Mouse (Mus musculus): Measurements from ENCODE around the gene Tbx10.

Tbx10 gene

DNA sequence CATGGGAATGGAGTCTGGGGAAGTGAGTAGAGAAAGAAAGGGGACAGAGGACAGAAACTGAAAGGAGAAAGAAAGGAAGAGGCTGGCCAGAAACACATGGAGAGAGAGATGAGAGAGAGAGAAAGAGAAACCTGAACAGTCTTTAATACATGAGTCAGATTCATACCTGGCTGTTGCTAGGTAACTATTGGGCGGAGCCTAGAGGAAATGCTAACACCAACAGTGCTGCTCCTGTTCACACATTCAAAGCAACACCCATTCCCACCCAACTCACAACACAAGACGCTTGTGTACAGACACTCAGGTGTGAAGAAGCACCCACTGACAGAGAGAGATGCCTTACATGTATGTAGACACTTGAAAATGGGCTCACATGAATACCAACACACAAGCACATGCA, 16.7 kb upstream of the Tbx10 start:
- DNase-seq (ENCODE audit: low read depth) = no peak

DNA sequence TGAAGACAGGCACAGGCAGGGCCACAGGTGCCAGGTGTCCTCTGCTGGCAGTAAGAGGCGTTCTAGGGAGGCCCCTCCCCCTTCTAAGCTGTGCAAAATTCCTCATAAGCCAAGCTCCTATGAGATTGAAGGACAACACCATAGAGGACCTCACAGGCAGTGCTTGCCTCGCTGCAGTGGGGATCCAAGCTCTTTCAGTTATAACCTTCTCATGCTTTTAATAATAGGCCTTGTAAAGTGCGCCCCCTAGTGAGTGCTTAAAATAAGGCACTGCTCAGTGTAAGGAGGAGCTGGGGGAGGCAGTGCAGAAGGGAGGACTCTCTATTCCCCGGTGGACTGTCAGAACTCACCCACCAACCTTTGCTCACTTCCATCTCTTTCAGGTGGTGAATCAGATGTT, 12.2 kb upstream of the Tbx10 start:
- peak; percentile 33 for DNase-seq (ENCODE audit: low read depth)

DNA sequence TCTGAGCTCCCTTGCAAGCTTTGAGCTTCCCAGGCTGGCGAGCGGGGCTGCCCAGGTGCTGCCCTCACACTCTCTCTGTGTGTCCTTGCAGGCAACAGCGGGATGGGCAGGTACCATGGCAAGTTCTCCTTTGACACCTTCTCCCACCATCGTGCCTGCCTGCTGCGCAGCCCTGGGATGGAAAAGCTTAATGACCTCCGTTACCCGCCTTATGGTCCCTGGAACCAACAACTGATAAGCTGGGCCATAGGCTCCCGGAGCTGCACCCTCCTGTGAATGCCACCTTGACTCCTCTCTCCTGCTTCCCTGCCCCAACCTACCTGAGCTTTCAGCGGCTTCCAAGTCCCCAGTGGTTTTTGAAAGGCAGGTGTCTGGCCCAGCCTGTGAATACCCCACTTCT, 11.6 kb upstream of the Tbx10 start:
- DNase-seq (ENCODE audit: low read depth) = no peak

DNA sequence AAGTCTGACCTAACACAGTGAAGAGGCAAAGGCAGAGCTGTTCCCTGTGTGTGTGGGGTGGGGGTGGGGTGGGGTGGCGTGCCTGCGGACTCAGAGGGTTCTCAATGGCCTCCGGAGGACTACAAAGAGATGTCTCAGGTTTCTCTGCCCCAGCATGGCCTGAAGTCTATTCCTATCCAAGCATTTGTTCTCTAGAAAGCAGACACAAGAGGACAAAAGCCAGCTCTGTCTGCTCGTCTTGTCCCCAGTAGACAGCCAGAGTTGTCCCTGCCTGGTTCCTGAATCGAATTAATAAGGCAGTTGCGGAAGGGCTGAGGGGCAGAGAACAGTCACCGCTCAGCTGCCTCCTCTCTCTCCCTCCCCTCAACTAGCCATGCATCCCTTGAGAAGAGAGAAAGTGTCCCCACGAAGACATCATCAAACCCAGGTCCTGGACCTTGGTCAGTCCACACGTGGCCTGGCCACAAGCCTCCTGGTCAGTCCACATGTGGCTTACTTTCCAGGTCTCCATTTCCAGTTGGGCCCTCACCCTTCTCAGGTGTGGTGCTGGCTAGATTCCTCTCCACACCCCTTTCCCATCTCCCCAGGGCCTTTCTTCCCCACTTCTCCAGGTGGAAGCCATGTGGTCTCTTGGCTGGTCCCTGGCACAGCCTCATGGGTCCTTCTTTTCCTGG, 8.9 kb upstream of the Tbx10 start:
- no peak for DNase-seq (ENCODE audit: low read depth)

DNA sequence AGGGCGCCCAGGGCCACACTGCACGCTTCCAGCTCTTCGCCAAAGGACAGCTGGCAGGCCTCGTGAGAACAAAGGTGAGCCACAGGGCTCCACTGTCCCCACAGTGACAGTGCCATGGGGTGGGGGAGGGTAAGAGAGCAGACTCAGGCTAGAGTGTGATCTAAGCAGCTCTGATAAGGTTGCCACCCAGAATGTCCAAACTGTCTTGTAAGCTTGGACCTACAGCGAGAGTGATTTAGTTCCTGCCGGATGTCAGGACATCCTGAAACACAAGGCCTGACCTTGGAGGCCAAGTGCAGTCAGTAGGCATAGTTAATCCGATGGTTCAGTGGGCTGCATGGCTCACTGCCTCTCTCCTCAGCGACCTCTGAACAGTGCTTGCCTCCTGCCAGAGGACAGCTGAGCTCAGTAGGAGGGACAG, 7.3 kb upstream of the Tbx10 start:
- no peak for DNase-seq (ENCODE audit: low read depth)

DNA sequence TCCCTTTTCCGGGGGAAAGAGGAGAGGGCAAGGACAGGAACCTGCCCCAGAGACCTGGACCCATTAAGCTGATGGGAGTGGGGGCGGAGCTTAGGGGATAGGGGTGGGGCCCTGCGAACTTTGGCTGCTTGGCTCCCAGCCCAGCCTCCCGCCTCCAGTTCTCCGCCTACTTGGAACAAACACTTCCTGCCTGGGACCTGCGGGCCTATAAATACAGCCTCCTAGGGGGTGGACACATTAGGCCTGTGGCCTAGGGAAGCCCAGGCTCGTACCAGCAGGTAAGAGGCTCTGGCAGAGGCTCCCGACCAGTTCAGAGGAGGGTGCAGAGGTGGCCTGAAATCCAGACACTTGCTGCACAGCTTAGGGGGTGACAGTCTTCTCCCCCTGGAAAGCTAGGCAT, 6.2 kb upstream of the Tbx10 start, which contains the start of gene Acy3:
TSS of gene Acy3 (plus strand) at position 237 of the 400 bp plus-strand sequence.
- no peak for DNase-seq (ENCODE audit: low read depth)

DNA sequence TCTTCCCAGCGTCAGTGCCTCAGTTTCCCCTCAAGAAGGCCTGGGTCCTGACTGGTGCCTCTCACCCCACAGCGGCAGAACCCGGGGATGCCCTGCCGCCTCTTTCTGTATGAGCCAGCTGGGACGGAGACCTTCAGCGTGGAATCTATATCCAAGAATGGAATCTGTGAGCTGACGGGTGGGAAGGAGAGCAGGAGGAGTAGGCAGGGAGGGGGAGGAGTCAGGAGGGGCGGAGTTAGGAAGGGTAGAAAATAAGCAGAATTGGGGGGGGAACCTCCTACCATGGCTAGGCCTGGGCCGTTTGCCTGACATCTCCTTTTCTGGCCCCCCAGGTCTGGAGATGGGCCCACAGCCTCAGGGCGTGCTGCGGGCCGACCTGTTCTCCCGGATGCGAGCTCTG, 4.5 kb upstream of the Tbx10 start:
- DNase-seq (ENCODE audit: low read depth) = no peak

DNA sequence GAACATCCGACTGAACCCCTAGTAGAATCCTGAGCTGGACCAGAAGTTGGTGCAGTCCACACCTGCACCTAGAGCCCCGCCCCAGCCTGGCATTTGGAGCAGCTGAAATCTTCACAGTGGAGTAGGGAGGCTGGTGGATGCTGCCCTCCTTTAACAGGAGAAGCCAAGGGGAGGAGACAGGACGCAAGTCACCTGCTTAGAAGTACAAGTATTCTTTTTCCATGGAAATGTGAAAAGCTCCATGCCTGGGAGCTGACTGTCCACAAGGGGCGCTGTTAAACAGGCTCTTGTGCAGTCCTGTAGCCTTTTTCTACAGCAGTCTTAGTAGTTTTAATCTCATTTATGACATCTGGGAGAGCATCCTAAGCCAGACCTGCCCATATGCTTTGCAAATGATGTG, 3.8 kb upstream of the Tbx10 start:
- DNase-seq (ENCODE audit: low read depth) = no peak

DNA sequence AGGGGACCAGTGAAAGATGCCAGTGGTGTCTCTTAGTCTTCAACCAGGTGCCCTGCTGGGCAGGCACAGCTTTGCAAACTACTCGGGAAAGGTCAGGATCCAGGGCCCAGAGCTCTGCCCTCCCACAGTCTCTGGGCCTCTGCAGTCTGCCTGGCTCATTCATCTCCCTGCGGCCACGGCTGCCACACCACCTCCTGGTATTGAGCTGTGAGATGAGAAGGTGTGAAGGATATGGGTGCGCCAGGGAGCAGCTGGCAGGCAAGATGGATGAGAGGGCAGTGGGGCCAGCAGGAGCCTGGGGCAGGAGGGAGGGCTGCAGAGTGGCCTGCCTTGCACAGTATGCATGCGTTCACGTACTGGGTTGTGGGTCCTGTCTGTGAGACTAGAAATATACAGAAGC, 1.7 kb upstream of the Tbx10 start:
- DNase-seq (ENCODE audit: low read depth) = no peak

DNA sequence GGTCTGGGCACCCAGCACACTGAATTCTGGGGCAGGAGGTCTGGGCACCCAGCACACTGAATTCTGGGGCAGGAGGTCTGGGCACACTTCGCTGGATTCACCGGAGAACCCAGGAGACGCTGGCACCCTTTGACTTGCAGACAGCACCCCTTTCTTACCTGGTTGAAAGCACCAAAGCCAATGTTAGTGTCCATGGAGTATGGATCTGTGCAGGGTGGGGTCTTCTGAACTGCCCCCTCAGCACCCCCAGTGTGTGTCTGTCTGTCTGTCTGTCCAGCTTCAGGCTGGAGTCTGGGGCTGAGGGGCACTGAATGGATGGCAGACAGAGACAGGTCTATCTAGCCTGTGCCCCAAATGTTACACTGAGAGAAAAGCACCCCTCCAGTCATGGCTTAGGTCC, 990 bp upstream of the Tbx10 start:
- no peak for DNase-seq (ENCODE audit: low read depth)

DNA sequence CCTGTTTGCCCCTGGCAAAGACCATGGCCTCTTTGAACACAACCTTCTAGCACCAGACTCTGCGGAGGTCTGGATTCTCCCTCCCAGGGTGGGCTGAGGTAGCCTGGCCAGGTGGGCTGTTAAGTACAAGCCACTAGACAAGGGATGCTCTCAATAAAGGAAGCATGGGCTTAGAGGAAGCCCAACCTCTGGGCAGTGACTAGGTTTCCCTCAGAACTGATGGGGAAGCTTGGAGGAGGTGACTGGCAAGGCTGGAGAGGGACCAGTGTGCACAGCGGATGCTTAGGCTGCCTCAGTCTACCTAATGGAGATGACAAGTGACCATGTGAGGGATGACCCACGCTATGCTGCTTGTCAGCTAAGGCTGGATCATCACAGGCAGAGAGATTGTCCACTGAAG, 586 bp upstream of the Tbx10 start:
- DNase-seq (ENCODE audit: low read depth) = no peak

DNA sequence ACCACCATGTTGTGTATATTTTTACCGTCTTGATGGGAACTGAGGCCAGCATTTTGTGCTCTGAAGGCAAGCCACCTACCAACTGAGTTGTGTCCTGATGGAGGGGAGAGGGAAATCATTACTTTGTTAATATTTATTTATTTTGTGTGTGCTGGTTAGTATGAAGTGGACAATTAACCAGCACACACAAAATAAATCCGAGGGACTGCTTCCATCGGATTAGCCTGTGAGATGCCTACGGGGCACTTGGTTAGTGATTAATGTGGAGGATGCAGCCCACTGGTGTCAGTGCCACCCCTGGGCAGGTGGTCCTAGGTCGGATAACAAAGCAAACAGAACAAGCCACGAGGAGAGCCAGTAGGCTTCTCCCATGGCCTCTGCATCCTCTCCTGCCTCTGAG, 2.4 kb downstream of the Tbx10 start:
- DNase-seq (ENCODE audit: low read depth) = no peak

DNA sequence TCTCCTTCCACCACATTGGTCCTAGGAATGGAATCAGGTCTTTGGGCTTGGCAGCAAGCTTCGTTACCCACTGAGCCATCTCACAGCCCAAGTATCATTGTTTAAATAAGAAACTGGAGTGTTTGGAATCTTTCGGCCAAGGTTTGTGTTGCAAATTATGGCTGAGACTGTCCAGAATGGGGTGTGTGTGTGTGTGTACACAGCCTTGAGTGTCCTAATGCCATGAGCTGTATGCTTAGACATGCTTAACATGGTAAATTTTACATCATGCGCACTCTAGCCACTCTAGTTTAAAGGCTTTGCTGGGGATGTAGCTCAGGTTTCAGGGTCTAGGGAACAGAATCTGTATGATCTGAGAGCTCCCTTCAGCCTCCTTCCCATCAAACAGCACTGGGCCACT, 3.0 kb downstream of the Tbx10 start:
- DNase-seq (ENCODE audit: low read depth) = no peak

DNA sequence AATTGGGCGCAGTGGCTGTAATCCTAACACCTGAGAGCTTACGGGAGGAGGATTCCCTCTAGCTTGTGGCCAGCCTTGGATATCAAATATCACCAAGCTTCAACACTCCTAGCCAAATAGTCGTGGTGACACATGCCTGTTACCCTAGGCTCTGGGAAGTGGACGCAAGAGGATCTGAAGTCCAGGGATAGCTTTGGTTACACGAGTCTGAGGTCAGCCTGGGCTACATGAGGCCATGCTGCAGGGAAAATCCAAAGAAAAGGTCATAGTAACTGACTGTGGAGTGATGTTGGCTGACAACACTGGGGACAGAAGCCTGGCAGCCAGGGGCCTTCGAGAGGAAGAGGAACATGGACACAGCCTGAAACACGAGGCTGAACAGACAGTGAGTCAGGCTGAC, 3.6 kb downstream of the Tbx10 start:
- DNase-seq (ENCODE audit: low read depth) = no peak

DNA sequence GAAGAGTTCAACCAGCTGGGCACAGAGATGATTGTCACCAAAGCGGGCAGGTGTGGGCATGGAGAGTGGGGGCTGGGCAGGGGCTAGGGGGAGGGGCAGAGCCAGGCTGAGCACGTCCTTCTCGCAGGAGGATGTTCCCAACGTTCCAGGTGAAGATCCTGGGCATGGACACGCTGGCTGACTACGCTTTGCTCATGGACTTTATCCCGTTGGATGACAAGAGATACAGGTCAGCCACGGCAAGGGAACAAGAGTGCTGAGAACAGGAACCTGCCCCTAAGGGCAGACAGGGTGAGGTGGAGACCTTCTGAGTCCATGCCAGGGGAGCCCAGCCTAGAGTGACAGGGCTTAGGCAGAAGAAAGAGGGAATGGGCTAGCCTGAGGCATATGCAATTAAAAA, 4.2 kb downstream of the Tbx10 start:
- no peak for DNase-seq (ENCODE audit: low read depth)

DNA sequence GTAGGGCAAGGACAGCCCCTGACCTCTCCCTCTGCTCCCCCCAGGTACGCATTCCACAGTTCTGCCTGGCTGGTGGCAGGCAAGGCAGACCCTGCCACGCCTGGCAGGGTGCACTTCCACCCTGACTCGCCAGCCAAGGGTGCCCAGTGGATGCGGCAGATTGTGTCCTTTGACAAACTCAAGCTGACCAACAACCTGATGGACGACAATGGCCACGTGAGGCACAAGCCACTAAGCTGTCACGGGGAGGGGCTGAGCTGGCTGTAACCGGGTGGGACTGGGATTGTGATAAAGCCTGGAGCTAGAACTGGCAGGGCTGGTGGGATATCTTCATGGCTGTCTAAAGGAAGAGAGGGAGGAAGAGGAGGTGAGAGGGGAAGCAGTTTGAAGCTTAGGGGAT, 4.7 kb downstream of the Tbx10 start:
- no peak for DNase-seq (ENCODE audit: low read depth)

DNA sequence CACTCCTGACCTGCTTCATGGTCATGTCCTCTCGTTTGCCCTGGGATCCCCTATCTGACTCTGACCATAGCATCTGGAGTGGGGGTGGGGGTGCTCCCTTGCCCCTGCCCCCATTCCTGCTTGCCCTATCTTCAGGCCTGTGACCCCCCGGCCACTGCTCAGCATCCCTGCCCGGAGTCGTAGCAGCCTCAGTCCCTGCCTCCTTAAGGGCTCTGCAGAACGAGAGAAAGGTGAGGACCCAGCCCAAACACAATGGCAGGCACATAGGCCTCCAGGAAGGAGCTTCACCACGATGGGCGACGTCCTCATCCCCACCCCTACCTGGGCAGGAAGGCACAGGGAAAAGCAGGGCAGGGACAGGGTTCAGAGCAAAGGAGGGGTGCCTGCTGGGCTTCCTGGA, 5.8 kb downstream of the Tbx10 start:
- DNase-seq (ENCODE audit: low read depth) = no peak

DNA sequence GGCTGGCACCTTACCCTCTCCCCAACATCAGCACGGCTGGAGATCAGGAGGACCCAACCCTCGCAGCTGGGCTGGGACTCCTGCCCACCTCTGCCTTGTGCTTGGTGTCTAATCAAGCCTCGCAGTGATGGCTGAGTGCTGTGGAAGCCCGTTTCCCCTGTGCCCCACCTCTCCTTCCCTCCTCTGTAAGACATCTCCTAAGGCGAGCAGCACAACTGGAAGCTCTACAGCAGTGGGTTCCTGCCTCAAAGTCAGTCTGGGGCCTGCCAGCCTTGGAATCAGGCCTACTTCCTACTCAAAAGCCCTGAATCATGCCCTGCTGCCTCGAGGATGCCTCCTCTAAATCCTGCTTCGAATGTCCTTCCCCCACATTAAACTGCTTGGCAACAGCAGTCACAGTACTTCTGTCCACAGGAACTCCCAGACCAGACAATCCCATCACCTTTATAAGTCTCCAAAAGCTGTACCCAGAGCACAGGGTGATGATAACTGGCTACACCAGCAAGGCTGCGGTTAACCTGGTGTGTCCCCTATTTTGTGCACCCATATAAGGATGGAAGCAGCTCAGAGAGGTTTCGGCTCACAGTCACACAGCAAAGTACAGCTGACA, 6.7 kb downstream of the Tbx10 start:
- DNase-seq (ENCODE audit: low read depth) = no peak

DNA sequence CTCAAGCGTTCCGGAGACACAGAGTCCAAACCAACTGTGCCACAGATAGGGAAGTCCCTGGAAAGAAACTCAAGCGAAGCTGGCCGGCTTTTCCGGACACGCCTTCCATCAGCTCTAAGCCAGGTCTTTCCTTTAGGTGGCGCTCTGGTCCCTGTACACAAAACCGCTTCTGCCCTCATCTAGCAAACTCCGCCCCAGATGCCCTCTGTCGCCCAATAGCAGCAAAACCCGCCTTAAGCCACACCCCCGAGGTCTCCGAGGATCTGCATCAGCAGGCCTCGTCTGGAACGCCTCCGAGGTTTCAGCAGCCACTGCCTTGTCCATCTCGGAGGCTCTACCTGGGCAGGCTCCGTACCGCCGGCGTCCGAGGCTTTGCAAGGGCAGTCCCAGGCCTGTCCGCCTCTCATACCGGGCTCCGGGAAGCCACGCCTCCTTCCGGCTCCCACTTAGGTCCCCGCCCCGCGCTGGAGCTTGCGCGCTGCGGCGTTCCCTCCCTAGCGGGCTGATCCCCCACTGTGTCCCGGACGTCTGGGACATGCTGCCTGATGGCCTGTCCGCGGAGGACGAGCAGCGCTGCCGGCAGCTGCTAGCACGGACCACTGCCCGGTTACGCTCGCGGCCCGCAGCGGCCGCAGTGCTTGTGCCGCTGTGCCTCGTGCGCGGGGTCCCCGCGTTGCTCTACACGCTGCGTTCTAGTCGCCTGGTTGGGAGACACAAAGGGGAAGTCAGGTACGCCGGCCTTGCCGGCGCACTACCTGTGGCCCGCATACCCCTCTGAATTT, 7.8 kb downstream of the Tbx10 start, which contains the start of the genes Nudt8 and Gm49405:
TSS of gene Nudt8 (plus strand) at position 462 of the 782 bp plus-strand sequence.
TSS of gene Gm49405 (plus strand) at position 508 of the 782 bp plus-strand sequence.
- peak; percentile 96 for DNase-seq (ENCODE audit: low read depth)

DNA sequence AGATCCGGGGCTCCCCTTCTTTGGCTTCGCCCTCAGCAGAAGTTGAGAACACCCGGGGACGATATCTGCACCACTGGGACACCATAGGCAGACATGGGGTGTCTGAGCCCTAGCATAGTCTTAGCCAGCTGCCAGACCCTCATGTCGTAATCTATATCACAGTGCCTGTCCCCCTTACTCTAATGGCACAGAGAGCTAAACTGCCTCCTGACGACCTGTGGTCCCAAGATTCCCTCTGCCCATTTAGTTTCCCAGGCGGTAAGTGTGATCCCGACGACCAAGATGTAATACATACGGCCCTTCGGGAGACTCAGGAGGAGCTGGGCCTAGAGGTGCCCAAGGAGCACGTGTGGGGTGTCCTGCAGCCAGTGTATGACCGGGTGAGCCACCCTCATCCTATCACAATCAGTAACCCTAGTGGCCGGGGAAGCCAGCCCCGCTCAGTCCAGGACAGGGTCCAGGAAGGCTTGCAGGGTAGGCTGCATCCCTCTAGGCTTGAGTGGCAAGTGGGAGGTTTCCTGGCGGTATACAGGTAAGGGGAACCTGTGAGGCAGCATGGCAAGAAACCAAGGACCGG, 8.5 kb downstream of the Tbx10 start:
- DNase-seq (ENCODE audit: low read depth) = no peak

DNA sequence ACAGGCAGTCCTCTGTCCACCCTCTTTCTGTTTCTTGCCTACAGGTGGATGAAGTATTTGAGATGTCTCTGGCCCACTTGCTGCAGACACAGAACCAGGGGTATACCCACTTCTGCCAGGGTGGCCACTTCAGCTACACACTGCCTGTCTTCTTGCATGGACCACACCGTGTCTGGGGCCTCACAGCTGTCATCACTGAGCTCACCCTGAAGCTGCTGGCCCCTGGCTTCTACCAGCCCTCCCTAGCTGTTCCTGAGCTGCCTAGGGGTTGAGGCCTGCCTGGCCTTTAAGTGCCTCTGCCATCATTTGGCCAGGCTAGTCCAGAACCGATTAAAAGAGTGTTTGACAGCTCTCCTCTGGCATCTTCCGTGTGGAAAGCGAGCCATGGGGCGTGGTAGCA, 9.2 kb downstream of the Tbx10 start:
- no peak for DNase-seq (ENCODE audit: low read depth)

DNA sequence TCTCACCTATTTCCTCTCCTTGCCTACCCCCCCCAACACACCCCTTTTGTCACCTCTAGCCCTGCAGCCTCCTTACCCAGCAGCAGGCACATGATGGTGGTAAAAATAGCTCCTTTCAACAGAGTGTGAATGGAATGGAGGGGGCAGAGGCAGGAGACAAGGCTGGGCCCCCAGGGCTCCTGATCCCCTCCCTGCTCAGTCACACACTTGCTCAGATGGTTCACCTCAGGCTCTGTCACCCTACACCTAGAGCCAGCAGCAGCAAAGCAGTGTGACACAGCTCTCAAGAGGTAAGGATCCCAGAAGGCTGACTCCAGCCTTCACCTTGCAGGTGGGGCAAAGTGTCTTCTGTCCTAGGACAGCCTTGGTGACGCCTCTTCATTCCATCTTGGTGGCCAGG, 10.6 kb downstream of the Tbx10 start, which contains the start of gene Doc2g:
TSS of gene Doc2g (plus strand) at position 202 of the 400 bp plus-strand sequence.
- no peak for DNase-seq (ENCODE audit: low read depth)

DNA sequence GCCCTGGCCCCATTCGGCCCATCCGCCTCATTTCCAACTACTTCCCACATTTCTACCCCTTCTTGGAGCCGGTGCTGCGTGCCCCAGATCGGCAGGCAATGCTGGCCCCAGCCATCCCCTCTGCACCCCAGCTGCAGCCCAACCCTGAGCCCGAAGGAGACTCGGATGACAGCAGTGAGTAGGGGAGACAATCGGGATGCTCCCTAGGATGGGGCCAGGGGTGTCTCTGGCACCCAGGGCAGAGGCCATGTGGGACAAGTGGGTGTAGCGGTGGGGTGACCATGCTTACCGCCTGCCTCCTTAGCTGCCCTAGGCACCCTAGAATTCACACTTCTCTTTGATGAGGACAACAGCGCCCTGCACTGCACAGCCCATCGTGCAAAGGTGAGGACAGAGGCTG, 11.1 kb downstream of the Tbx10 start:
- no peak for DNase-seq (ENCODE audit: low read depth)

Data from fibroblast of lung, adult 2 months (primary cell).